Mouse (Mus musculus) limb, embryonic 15.5 days (tissue): Measurements from ENCODE around the gene Camkv. TPM values are rescaled to one million over a fixed set of nuclear protein-coding genes. Genes with fewer than 3 reads are reported as not detected.

Experiments used
- ATAC-seq: fragments of 200-750 bp; cut with Nextera tagmentation; 2 replicates; pipeline ENCODE4 v1.8.0; 2017; ENCODE audit warnings: low read depth, moderate TSS enrichment; ENCODE audit not compliant: insufficient number of reproducible peaks, low FRiP score, low TSS enrichment
- H3K27ac ChIP-seq: fragments of 300-500 bp; sonication (generic); 2 replicates; pipeline ENCODE4 v1.5.1; 2015; ENCODE audit warnings: moderate library complexity, mild to moderate bottlenecking, inconsistent platforms
- H3K27me3 ChIP-seq: fragments of 300-500 bp; sonication (generic); 2 replicates; pipeline ENCODE4 v1.6.1; 2015; ENCODE audit warnings: inconsistent platforms
- H3K36me3 ChIP-seq: fragments of 300-500 bp; sonication (generic); 2 replicates; pipeline ENCODE4 v1.6.1; 2015; ENCODE audit warnings: inconsistent platforms
- H3K4me1 ChIP-seq: fragments of 300-500 bp; sonication (generic); 2 replicates; pipeline ENCODE4 v1.6.1; 2015; ENCODE audit warnings: inconsistent platforms
- H3K4me2 ChIP-seq: fragments of 300-500 bp; sonication (generic); 2 replicates; pipeline ENCODE4 v1.6.1; 2015; ENCODE audit warnings: mild to moderate bottlenecking, inconsistent platforms
- H3K4me3 ChIP-seq: fragments of 300-500 bp; sonication (generic); 2 replicates; pipeline ENCODE4 v1.5.1; 2015; ENCODE audit warnings: mild to moderate bottlenecking, inconsistent platforms
- H3K9ac ChIP-seq: fragments of 300-500 bp; sonication (generic); 2 replicates; pipeline ENCODE4 v1.6.1; 2015; ENCODE audit warnings: inconsistent platforms
- H3K9me3 ChIP-seq: fragments of 300-500 bp; sonication (generic); 2 replicates; pipeline ENCODE4 v1.6.1; 2016; ENCODE audit warnings: inconsistent platforms
- WGBS: fragments of 180-500 bp; shearing (Covaris S2); methylation state at CpG from one replicate; pipeline ENCODE4 v1.1.7; 2015; 5-methylcytosine and 5-hydroxymethylcytosine counted together
- polyA plus RNA-seq: library from polyadenylated mRNA; unstranded; fragments of >200 nt; fragmentation: Nextera tagmentation; extraction: Ambion mirVana; gene quantifications from 2 replicates; pipeline ENCODE4 v1.2.1, GENCODE M21; 2015

Gene Camkv
- polyA plus RNA-seq, 1 experiment from 2014 or later, result 6.7 TPM

- Histone ChIP-seq H3K27me3 (no peaks in the 10 kb centered on the region), H3K36me3 (no peaks in the 10 kb centered on the region), H3K4me3 (peak within 1 kb of the TSS; percentile 68), H3K4me1 (peaks cover 14% of the 10 kb centered on the region), H3K9ac (peak within 1 kb of the TSS; percentile 54), H3K27ac (peak within 1 kb of the TSS; percentile 75), H3K4me2 (peak within 1 kb of the TSS; percentile 64), H3K9me3 (no peaks in the 10 kb centered on the region)
- 85% methylated on average over 10 of the region's 10 CpGs for WGBS
- ATAC-seq, result no peak
These were observed 14.4 kb downstream of the Camkv start, which contains the start of gene Traip for GRCm38 (mm10) chr9:107949922-107950235. Gene Traip, plus strand, starts transcription at chr9:107950136.

- Histone ChIP-seq H3K27ac (peak overlapping the region; percentile 75), H3K4me1 (peaks cover 14% of the 10 kb centered on the region), H3K4me2 (peak overlapping the region; percentile 64), H3K27me3 (no peaks in the 10 kb centered on the region), H3K9me3 (no peaks in the 10 kb centered on the region), H3K36me3 (no peaks in the 10 kb centered on the region), H3K9ac (peak overlapping the region; percentile 54), H3K4me3 (peak overlapping the region; percentile 68)
- WGBS, result 15% methylated on average over 45 of the region's 45 CpGs
- peak; percentile 77 for ATAC-seq
These were observed 15.2 kb downstream of the Camkv start for GRCm38 (mm10) chr9:107950460-107951355.

GRCm38 (mm10) chr9:107955613-107956289 lies 20.3 kb downstream of the Camkv start:
- WGBS, result 73% methylated on average over 6 of the region's 6 CpGs
- no peak overlapping the region for H3K4me3 ChIP-seq
- no peaks in the 10 kb centered on the region for H3K9me3 ChIP-seq
- no peaks in the 10 kb centered on the region for H3K27me3 ChIP-seq
- H3K36me3 ChIP-seq, result peaks cover 28% of the 10 kb centered on the region
- no peak overlapping the region for H3K4me2 ChIP-seq
- no peak for ATAC-seq
- no peak overlapping the region for H3K9ac ChIP-seq
- H3K4me1 ChIP-seq, result peaks cover 10% of the 10 kb centered on the region
- H3K27ac ChIP-seq, result no peak overlapping the region

DNA sequence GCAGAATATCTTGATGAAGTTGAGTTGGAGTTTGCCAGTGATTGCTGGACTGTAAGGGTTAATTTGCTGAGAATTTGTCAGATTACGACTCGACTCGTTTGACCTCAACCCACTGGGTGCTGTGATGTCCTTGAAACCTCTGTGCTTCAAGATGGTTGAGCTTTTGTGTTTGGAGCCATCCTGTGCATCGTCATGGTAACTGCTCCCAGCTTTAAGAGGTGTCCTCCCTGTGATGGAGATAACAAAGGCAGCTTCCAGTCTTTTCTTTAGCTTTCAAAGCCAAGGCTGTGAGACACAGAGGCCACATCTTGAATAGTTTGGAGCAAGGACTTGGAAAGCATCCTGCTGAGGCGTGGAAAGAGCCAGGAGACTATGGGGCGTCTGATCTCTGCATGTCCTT lies 21.7 kb downstream of the Camkv start:
- Histone ChIP-seq H3K9ac (no peak overlapping the region), H3K27me3 (no peaks in the 10 kb centered on the region), H3K4me2 (no peak overlapping the region), H3K4me1 (peaks cover 6% of the 10 kb centered on the region; the same call in 1 of the 2 replicates), H3K4me3 (no peak overlapping the region), H3K36me3 (peaks cover 40% of the 10 kb centered on the region), H3K9me3 (no peaks in the 10 kb centered on the region), H3K27ac (no peak overlapping the region)
- WGBS, result 65% methylated on average over 6 of the region's 6 CpGs
- no peak for ATAC-seq

DNA sequence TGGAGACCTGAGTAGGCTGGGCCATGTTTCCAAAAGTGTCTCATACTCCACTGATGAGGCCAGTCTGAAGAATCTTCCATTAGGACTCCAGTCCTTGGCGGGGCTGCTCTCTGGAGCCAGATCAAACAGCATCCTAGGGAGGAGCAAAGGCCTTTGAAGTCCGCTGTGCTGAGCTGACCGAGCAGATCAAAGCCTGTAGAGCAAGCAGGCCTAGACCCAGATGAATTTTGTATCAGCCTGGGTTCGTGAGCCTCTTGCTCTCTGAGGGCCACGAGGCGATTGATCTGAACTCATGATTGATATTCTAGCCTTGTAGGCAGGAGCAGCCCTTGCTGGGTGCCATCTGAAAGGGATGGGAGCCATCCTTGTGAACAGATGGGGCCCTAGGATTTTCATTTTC lies 24.4 kb downstream of the Camkv start:
- Histone ChIP-seq H3K9ac (no peak overlapping the region), H3K4me3 (no peak overlapping the region), H3K4me2 (no peak overlapping the region), H3K27me3 (no peaks in the 10 kb centered on the region), H3K9me3 (no peaks in the 10 kb centered on the region), H3K4me1 (peaks cover 6% of the 10 kb centered on the region; the same call in 1 of the 2 replicates), H3K27ac (no peak overlapping the region), H3K36me3 (peaks cover 50% of the 10 kb centered on the region)
- no peak for ATAC-seq
- whole genome bisulfite sequencing, result 35% methylated on average over 6 of the region's 6 CpGs

DNA sequence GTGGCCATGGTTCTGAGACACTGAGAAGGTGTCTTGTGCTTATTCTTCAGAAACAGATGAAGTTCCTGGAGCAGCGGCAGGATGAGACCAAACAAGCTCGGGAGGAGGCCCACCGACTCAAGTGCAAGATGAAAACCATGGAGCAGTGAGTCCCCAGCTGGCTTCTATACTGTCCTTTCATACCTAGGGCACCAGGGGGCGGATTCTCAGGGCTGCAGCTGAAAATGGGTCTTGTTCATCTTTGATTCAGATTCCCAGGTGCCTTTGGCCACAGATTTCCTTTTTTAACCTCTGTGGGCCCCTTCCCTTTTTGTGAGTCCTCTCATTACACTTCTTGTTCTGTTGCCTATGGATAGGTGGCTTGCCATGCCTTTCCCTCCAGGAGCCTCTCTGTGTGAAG lies 25.5 kb downstream of the Camkv start:
- no peak overlapping the region for H3K27ac ChIP-seq
- no peaks in the 10 kb centered on the region for H3K27me3 ChIP-seq
- H3K4me1 ChIP-seq, result peaks cover 6% of the 10 kb centered on the region; the same call in 1 of the 2 replicates
- WGBS, result 75% methylated on average over 4 of the region's 4 CpGs
- H3K4me2 ChIP-seq, result no peak overlapping the region
- H3K9ac ChIP-seq, result no peak overlapping the region
- no peaks in the 10 kb centered on the region for H3K9me3 ChIP-seq
- ATAC-seq, result no peak
- no peak overlapping the region for H3K4me3 ChIP-seq
- H3K36me3 ChIP-seq, result peaks cover 52% of the 10 kb centered on the region

GRCm38 (mm10) chr9:107961351-107961762 lies 25.9 kb downstream of the Camkv start:
- H3K36me3 ChIP-seq, result peaks cover 52% of the 10 kb centered on the region
- no peak for ATAC-seq

GRCm38 (mm10) chr9:107961881-107962280 lies 26.4 kb downstream of the Camkv start:
- Histone ChIP-seq H3K4me2 (no peak overlapping the region), H3K9ac (no peak overlapping the region), H3K27ac (no peak overlapping the region), H3K27me3 (no peaks in the 10 kb centered on the region), H3K36me3 (peaks cover 57% of the 10 kb centered on the region), H3K9me3 (no peaks in the 10 kb centered on the region), H3K4me1 (peaks cover 6% of the 10 kb centered on the region; the same call in 1 of the 2 replicates), H3K4me3 (no peak overlapping the region)
- ATAC-seq, result no peak; the same call in 1 of the 2 replicates
- WGBS, result 63% methylated on average over 5 of the region's 5 CpGs

More at GRCm38 (mm10) chr9:107961351-107961762, 25.9 kb downstream of the Camkv start:
- Histone ChIP-seq H3K4me3 (no peak overlapping the region), H3K9me3 (no peaks in the 10 kb centered on the region), H3K27ac (no peak overlapping the region), H3K4me1 (peaks cover 6% of the 10 kb centered on the region; the same call in 1 of the 2 replicates), H3K27me3 (no peaks in the 10 kb centered on the region), H3K4me2 (no peak overlapping the region), H3K9ac (no peak overlapping the region)
- 83% methylated on average over 10 of the region's 10 CpGs for WGBS

GRCm38 (mm10) chr9:107962916-107963315 lies 27.4 kb downstream of the Camkv start:
- H3K4me2 ChIP-seq, result no peak overlapping the region
- H3K36me3 ChIP-seq, result peaks cover 51% of the 10 kb centered on the region
- peaks cover 6% of the 10 kb centered on the region; the same call in 1 of the 2 replicates for H3K4me1 ChIP-seq
- H3K4me3 ChIP-seq, result no peak overlapping the region
- WGBS, result 89% methylated on average over 9 of the region's 9 CpGs
- H3K9me3 ChIP-seq, result no peaks in the 10 kb centered on the region
- ATAC-seq, result no peak
- H3K27ac ChIP-seq, result no peak overlapping the region
- no peaks in the 10 kb centered on the region for H3K27me3 ChIP-seq
- H3K9ac ChIP-seq, result no peak overlapping the region

- Histone ChIP-seq H3K27ac (no peak overlapping the region), H3K4me2 (no peak overlapping the region), H3K9me3 (no peaks in the 10 kb centered on the region), H3K4me1 (peaks cover 6% of the 10 kb centered on the region; the same call in 1 of the 2 replicates), H3K4me3 (no peak overlapping the region), H3K36me3 (peaks cover 53% of the 10 kb centered on the region), H3K9ac (no peak overlapping the region), H3K27me3 (no peaks in the 10 kb centered on the region)
- 12% methylated on average over 5 of the region's 5 CpGs for WGBS
- 0 out of 2 replicates have a peak, but pooled peaks have one; percentile 25 for ATAC-seq
These were observed 28.2 kb downstream of the Camkv start for GRCm38 (mm10) chr9:107963700-107964099.

DNA sequence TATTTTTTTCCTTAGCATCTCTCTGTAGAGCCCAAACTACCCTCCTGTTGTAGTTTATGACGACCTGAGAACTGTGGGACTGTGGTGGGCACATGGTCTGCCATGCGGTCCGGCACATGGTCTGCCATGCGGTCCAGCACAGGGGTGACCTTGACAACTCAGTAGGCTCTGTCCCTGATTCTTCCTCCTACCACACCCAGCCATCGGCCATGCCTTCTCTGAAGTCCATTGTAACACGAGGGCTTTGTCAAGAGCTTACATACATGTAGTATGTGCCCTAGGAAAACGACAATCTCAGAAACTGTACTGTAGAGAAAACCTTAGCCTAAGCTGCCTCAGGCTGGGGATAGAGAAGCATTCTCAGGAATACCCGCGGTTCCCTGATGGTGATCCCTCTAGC lies 29.2 kb downstream of the Camkv start:
- H3K4me3 ChIP-seq, result no peak overlapping the region
- H3K27me3 ChIP-seq, result no peaks in the 10 kb centered on the region
- no peak for ATAC-seq
- H3K27ac ChIP-seq, result no peak overlapping the region
- no peaks in the 10 kb centered on the region for H3K9me3 ChIP-seq
- 93% methylated on average over 9 of the region's 9 CpGs for WGBS
- H3K4me1 ChIP-seq, result peaks cover 6% of the 10 kb centered on the region; the same call in 1 of the 2 replicates
- H3K9ac ChIP-seq, result no peak overlapping the region
- peaks cover 54% of the 10 kb centered on the region for H3K36me3 ChIP-seq
- H3K4me2 ChIP-seq, result no peak overlapping the region

DNA sequence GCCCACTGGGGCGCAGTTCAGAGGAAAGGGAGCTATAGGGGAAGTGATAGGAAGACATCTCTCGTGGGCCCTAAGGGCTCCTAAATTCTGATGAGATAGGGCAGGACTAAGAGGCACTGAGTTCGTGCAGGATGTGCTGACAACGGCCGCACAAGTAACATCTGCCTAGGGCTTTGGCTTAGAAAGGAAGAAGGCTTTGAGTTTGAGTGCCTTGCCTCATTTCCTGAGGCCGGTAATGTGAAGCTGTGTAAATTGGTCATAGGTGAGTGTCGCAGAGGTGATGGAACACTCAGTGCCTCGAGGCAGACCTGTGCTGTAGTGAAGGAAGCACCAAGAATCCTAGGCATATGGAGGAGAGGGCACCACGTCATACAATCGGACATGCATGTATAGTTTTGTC lies 31.2 kb downstream of the Camkv start:
- H3K4me1 ChIP-seq, result 0 out of 2 replicates have a peak, but pooled peaks cover 1% of the 10 kb centered on the region
- H3K4me2 ChIP-seq, result no peak overlapping the region
- WGBS, result 88% methylated on average over 10 of the region's 10 CpGs
- H3K27me3 ChIP-seq, result no peaks in the 10 kb centered on the region
- H3K9ac ChIP-seq, result no peak overlapping the region
- ATAC-seq, result no peak
- H3K27ac ChIP-seq, result no peak overlapping the region; the same call in 1 of the 2 replicates
- peaks cover 47% of the 10 kb centered on the region for H3K36me3 ChIP-seq
- H3K4me3 ChIP-seq, result no peak overlapping the region
- no peaks in the 10 kb centered on the region for H3K9me3 ChIP-seq
